Mouse (Mus musculus): Measurements from ENCODE around the gene Cmas.

The Cmas gene

GRCm38 (mm10) chr6:142756507-142757333 lies at the start of gene Cmas:
TSS of gene Cmas (plus strand) at chr6:142756686.
- DNase-seq (ENCODE audit: low spot score in 2 of 2), result peak; percentile 95 to 96

- DNase-seq (ENCODE audit: low spot score in 2 of 2), result no peak
Observed at GRCm38 (mm10) chr6:142706688-142707087, 49.8 kb upstream of the Cmas start.

GRCm38 (mm10) chr6:142708369-142708768 lies 48.1 kb upstream of the Cmas start:
- no peak for DNase-seq (ENCODE audit: low spot score in 2 of 2)

GRCm38 (mm10) chr6:142710690-142711089 lies 45.8 kb upstream of the Cmas start:
- no peak for DNase-seq (ENCODE audit: low spot score in 2 of 2)

GRCm38 (mm10) chr6:142711106-142711505 lies 45.4 kb upstream of the Cmas start:
- DNase-seq (ENCODE audit: low spot score in 2 of 2), result no peak

GRCm38 (mm10) chr6:142715026-142715425 lies 41.5 kb upstream of the Cmas start:
- no peak for DNase-seq (ENCODE audit: low spot score in 2 of 2)

GRCm38 (mm10) chr6:142717186-142717585 lies 39.3 kb upstream of the Cmas start:
- no peak for DNase-seq (ENCODE audit: low spot score in 2 of 2)

GRCm38 (mm10) chr6:142718167-142718566 lies 38.3 kb upstream of the Cmas start:
- no peak for DNase-seq (ENCODE audit: low spot score in 2 of 2)

GRCm38 (mm10) chr6:142720641-142721040 lies 35.8 kb upstream of the Cmas start:
- DNase-seq (ENCODE audit: low spot score in 2 of 2), result no peak

- no peak for DNase-seq (ENCODE audit: low spot score in 2 of 2)
Observed at GRCm38 (mm10) chr6:142721731-142722130, 34.8 kb upstream of the Cmas start.

GRCm38 (mm10) chr6:142726032-142726431 lies 30.5 kb upstream of the Cmas start:
- no peak for DNase-seq (ENCODE audit: low spot score in 2 of 2)

GRCm38 (mm10) chr6:142732567-142733290 lies 23.8 kb upstream of the Cmas start:
- no peak for DNase-seq (ENCODE audit: low spot score in 2 of 2)

GRCm38 (mm10) chr6:142735302-142736005 lies 21.0 kb upstream of the Cmas start:
- no peak for DNase-seq (ENCODE audit: low spot score in 2 of 2)

GRCm38 (mm10) chr6:142738225-142738624 lies 18.3 kb upstream of the Cmas start:
- no peak for DNase-seq (ENCODE audit: low spot score in 2 of 2)

- no peak for DNase-seq (ENCODE audit: low spot score in 2 of 2)
Observed at GRCm38 (mm10) chr6:142738637-142739036, 17.8 kb upstream of the Cmas start.

- DNase-seq (ENCODE audit: low spot score in 2 of 2), result no peak
Observed at GRCm38 (mm10) chr6:142741763-142742162, 14.7 kb upstream of the Cmas start.

GRCm38 (mm10) chr6:142743193-142743592 lies 13.3 kb upstream of the Cmas start:
- no peak for DNase-seq (ENCODE audit: low spot score in 2 of 2)

GRCm38 (mm10) chr6:142745484-142745883 lies 11.0 kb upstream of the Cmas start:
- DNase-seq (ENCODE audit: low spot score in 2 of 2), result no peak

GRCm38 (mm10) chr6:142746765-142747164 lies 9.7 kb upstream of the Cmas start:
- DNase-seq (ENCODE audit: low spot score in 2 of 2), result no peak

- DNase-seq (ENCODE audit: low spot score in 2 of 2), result no peak
Observed at GRCm38 (mm10) chr6:142747165-142747564, 9.3 kb upstream of the Cmas start.

GRCm38 (mm10) chr6:142748057-142748708 lies 8.3 kb upstream of the Cmas start:
- no peak for DNase-seq (ENCODE audit: low spot score in 2 of 2)

GRCm38 (mm10) chr6:142751365-142751764 lies 5.1 kb upstream of the Cmas start:
- no peak for DNase-seq (ENCODE audit: low spot score in 2 of 2)

All from right cerebral cortex, postnatal 10 days (tissue).